Mouse (Mus musculus) heart, adult 9 months (tissue): Measurements from ENCODE around the gene Kdm2a.
A peak's percentile ranks its signal among the peaks of the same experiment; 100 is the strongest.

Experiments used
- DNase-seq, 2 experiments: peaks; one replicate each; pipeline ENCODE4 v3.0.0; 2022; ENCODE audit warnings: low spot score in 2 of 2

Kdm2a gene

DNA sequence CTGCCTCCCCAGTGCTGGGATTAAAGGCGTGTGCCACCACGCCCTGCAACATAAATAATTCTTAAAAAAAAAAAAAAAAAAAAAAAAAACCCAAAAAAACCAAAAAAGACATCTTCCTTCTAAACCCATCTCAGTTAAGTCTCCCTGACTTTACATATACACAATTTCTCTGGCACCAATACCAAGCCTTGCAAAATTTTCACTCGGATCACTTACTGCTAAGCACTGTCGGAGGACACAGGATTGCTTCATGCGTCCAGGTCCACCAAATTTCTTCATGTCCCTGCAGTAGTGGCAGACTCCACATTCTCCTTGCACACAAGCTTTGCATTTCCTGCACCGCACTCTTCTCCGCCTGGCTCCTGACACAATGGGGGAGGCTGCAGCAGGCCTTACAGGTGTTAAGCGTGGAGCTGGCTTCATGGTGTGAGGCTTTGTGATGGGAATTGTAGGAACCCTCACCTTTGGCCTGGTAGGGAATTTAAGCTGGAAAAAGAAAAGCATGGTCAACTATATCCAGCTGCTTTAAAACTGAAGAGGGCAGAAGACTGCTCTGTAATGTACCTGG lies 69.3 kb downstream of the Kdm2a start:
- DNase-seq = no peak

DNA sequence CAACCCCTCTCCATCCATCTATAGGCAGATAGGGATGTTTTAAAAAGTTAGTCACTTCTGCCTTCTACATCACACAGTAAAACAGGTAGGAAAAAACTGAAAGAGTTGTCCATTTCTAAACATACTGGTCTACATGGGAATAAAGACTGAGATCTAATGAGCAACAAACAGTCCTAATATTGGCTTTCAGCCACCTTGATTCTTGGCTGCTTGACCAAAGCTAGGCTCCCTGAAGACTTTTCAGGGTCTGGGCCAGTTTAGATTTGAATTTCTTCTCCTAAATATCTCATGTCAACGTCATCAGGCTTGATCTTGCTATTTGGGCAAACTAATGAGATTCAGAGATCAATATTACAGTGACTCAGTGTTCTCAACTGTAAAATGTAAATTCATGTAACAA lies 71.2 kb downstream of the Kdm2a start:
- peak in 1 of 2 experiments; percentile 28 for DNase-seq

DNA sequence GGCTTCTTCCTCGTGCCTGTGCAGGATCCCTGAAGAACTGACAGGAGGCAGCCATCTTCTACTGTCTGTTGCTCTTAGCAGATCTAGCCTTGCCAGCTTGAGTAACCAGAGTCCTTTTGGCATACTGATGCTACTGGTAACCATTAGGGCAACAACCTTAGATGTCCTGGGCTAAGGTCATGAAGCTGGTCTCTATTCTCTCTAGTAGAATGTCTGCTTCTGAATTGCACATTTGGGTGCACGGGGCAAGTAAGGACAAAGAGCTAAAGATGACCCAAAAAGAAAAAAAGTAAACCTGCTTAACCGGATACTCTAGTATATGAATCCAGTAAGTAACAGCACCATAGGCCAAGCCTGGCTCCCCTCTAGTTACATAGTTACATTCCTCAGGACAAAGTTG lies 72.0 kb downstream of the Kdm2a start:
- DNase-seq = no peak

DNA sequence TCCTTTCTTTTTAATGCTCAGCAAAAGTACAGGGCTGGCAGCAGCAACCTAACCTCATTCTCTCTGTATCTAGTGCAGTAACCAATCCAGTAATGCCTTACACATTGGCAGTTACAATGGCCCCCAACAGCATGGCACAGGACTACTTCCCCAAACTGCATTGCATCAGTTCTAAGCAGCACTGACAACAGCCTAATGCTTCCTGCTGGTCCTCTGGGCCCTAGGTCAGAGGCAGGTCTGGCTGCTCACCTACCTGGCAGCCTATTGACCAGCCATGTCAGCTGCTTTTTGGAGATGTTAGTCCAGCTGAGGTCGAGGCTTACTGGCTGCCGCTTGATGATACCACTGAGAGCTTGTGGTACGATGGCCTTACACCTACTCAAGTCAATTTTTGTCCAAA lies 76.0 kb downstream of the Kdm2a start:
- no peak for DNase-seq

DNA sequence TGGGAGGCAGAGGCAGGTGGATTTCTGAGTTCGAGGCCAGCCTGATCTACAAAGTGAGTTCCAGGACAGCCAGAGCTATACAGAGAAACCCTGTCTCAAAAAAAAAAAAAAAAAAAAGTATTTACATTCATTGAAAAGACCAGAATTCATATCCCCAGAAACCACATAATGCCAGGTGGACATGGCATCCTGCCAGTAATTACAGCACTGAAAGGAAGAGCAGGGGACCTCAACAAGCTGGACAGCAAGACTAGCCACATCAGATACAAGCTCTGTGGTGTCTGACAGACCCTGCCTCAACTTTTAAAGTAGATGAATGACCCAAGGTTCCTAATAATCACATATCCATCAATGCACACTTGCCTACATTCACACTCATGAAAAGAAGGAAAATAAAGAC lies 76.5 kb downstream of the Kdm2a start:
- DNase-seq = no peak

DNA sequence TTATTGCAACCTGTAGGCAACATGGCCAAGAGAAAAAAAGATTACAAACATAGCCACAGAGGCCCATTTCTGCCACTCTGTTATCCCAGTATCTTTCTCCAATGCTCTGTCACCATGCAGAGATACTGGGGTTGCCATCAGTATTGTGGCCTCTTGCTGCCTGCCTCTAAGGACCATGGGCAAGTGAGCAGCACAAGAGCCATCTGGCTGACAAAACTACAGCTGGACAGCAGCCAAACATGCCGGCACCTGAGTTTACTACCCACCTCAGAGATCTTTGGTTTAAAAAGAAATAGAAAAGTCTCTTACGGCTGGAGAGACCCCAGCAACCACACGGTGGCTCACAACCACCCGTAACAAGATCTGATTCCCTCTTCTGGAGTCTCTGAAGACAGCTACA lies 78.8 kb downstream of the Kdm2a start:
- DNase-seq = no peak

DNA sequence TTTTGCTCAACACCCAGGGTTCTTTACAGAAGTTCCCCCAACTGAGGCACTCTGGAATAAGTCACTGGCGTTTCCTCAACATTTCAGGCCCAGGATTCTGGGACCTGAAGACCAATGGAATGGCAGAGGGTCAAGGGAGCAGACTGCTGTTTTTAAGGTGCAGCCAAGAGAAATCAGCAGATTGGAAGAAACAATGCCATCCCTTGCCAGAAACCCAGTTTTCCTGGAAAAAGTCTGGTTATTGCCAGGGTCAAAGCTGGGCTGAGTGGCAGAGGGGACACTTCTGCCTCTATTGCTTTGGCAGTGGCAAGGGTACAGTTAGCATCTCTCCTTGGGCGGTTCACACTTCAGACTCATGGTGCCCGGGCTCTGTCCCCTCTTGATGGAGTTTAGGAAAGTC lies 80.9 kb downstream of the Kdm2a start:
- DNase-seq = no peak

DNA sequence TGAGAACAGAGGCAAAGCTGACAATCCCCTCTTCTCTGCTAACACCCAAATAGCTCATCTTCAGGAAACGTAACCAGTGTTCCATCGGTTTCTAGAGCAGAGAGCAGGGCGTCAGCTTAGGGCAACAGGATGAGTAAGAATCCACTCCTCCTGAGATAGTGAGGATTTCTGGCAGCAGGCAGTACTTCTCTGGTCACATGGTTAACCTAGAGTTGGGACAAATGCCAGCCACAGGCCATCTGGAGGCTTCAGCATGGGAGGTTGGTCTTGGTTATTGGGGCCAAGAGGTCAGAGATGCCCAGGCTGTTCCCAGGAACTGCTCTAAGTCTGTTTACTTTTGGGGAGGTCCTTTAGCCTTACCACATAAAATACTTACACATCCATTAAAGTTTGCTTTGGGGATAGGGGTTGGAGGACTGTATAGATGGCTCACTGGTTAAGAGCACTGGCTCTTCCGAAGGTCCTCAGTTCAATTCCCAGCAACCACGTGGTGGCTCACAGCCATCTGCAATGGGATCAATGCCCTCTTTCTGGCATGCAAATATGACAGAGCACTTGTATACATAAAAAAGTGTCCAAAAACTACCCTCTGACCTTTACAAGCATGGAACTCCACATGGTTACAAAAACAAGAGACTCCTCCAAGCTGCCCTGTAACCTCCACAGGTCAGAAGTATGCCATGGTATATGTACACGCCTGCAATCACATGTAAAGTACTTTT lies 82.7 kb downstream of the Kdm2a start:
- peak; percentile 48 to 57 for DNase-seq

DNA sequence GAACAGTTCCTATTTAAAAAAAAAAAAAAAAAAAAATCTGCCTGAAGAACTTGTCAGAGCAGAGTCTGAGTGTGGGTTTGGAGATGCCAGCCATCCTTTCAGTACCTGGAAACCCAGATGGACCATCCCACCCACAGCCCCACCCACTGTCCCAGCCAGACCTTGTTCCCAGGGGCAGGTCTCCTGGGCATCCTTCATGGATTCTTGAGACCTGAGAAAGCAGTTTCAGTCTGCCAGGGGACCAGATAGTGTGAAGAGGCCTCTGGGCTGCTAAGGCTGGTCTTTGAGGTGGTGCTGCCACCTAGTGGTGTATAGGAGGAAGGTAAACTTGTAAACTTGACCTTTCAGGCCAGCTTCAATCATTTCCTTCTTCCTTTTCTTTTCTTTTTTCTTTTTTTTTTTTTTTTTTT lies 88.3 kb downstream of the Kdm2a start:
- DNase-seq = peak; percentile 62 to 75

DNA sequence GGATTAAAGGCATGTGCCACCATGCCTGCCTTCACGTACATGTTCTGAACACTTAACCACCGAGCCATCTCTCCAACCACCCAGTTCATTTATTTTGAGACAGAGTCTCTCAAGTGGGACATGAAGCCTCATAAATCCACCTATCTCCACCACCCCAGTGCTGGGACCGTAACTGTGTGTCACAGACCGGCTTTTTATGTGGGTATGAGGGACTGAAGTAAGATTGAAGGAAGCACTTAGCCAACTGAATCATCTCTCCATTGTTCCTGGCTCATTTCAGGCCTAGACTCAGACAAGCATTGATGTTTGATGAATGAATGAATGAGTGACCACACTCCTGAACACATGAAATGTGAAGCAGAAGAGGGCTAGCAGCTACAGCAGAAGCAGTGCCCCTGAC lies 88.8 kb downstream of the Kdm2a start:
- DNase-seq = no peak

DNA sequence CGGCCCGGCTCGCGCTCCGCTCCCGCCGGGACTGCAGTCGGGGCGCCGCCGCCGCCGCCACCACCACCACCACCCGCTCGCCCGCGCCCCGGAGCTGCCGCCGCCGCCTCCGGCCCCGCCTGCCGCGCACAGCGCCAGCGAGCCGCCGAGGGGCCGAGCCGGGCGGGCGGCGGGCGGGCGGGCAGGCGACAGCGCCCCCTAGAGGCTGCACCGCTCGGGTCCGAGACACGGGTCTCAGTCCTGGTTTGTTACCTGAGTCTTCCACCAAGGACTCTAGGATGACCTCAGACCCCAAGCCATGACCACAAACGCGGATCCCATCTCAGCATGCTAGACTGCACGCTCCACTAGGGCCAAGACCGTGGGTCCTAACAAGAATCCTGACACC lies 91.9 kb downstream of the Kdm2a start, which contains the start of gene Grk2:
TSS of gene Grk2 (minus strand) at position 33 of the 388 bp plus-strand sequence.
- DNase-seq = peak; percentile 69 to 76

DNA sequence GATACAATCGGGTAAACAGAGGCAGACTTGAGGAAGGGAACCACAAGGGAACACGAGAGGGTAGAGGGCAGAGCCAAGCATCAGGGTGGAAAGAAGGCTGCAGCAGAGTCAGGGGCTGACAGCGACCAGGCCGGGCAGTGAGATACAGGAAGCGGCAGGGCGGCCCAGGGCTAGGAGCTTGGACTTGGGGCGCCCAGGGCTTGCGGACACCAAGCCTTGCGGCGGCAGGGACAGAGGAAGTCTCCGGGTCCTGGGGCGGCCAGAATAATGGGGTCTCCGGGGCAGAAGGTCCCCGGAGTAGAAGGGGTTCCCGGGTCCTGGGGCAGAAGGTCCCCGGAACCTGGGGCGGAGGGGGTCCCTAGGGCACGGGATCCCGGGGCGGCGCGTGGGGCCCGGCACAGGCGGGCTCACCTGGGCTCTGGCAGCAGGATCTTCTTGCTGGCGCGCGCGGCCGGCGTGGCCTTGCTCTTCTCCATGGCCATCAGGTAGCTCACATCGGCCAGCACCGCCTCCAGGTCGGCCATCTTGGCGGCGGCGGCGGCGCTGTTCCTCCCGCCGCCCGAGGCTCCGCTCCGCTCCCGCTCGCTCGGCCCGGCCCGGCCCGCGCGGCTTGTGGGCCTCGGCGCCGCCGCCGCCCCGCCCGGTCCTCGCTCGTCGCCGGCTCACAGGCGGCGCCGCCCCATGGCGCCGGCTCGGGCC lies 92.4 kb downstream of the Kdm2a start:
- peak; percentile 37 to 58 for DNase-seq

DNA sequence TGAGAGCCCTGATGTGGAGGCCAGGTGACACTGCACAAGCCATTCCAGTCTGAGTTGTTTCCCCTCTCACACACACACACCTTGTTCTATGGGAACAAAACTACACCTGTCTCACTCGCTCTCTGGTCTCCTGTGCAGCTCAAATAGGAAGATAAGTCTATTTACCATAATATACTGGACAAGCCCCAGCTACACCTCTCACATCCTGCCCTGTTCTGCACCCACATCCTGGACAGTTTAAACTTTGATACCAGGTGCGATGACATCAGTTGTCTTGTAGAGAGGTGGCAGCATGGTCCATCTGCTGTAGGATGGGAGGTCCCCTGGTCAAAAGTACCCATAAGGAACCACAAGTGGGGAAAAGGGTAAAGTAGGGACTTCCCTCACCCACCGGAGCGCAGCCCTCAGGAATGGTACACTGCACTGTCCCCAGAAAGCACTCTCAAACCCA lies 93.2 kb downstream of the Kdm2a start:
- DNase-seq = no peak

DNA sequence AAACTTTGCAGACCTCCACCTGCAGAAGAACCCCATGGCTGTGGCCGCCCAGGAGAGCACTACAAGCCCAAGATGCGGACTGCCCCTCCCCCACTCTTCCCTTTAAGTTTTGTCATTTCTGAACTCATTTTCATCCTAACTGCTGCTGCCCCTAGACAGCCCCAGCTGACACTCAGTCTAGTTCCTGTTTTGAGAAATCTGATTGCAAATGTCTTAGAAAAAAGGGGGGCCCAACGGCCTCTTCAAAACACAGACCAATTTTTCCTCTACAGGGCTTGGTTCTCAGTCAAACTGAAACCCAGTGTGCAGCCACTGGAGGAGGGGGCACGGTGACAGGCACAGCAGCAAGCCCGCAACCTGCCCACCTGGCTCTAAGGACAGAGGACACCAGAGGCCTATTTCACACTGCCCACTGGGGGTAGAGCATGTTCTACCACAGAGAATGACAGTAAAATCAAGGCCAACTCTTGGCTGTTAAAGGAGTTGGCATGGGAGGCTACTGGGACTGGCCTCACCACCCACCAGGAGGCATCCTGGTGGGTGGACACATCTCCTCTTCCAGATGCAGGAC lies 93.7 kb downstream of the Kdm2a start:
- no peak for DNase-seq

DNA sequence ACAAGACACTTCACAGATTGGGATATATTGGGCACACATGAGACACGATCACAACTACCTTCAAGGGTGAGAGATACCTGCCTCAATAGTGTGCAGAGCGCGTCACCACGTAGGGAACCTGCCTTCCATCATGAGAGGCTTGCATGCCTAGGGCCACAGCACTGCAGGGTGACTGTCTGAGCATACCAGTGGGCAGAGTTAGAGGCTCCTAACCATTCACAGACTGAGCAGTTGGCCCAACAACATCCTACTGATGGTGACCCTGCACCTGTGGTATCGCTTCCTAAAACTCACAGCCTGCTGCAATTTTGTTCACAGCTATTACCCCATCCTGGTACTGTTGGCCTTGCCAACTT lies 94.5 kb downstream of the Kdm2a start:
- DNase-seq = no peak

DNA sequence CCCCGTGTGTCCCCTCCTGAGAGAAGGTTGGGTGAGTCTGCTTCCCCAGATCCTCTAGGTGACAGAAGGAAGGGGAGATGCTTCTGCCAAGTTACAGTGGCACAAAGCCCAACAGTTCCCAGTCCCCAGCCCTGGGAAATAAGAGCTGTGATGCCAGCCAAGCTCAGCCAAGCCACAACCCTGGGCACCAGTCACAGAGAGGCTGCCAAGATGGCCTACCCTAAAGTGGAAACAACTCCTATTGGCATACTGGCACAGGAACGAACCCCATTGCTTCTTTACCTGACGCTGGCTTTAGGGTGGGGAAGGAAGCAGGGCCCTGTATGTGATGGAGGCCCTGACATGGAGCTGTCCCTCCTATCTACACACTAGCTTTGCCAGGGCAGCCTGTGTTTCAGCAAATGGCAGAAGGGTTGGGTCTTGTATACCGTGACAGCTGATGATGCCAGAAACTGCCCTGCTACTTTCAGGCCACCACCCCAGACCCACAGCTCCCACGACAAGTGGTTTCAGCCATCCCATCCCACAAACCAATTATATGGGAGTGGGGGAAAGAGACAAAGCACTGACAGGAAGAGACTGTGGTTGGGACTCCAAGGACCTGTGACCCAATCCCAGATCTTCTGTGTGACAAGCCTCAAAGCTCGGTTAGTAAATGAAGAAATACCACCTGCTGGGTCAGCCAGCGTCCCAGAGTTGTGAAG lies 95.0 kb downstream of the Kdm2a start:
- peak; percentile 67 to 69 for DNase-seq

DNA sequence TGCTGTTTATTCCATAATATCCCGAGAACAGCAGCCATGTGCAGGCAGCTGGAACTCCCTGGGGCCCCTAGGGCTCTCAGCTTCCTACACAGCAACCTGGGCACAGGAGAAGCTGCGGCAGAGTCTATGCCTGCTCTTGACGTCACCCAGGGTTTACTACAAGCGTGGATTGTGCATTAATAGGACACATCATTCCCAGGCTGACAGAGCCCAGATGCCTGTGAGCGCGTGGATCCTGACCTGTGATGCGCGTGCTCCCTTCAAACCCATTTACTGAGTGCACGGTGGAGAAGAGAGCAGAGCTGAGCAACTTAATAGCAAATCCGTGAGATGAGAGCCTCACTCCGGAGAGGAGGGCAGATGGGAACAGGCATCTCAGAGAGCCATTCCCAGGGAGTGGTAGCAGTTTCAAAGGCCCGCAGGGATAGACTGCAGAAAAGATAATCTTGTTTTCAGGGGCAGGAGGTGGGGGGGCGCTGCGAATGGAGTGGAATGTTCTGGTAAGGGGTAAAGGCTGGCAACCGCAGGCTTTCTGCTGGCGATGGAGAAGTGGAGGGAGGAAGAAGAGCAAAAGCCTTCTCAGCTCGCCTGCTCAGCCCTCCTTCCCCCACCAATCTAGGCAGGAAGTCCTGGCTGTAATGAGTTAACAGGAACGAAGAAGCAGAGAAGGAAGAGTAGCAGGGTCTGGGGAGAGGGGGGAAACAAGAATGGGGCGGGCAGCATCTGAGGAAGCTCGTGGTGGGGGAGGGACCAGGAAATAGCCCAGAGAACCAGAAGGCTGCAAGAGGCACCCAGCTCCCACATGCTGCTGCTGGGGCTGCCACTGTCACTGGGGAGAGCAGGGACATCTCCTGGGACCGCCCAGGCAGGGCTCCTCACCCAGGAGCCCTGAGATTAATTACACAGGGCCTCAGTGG lies 96.1 kb downstream of the Kdm2a start:
- peak; percentile 56 to 77 for DNase-seq

DNA sequence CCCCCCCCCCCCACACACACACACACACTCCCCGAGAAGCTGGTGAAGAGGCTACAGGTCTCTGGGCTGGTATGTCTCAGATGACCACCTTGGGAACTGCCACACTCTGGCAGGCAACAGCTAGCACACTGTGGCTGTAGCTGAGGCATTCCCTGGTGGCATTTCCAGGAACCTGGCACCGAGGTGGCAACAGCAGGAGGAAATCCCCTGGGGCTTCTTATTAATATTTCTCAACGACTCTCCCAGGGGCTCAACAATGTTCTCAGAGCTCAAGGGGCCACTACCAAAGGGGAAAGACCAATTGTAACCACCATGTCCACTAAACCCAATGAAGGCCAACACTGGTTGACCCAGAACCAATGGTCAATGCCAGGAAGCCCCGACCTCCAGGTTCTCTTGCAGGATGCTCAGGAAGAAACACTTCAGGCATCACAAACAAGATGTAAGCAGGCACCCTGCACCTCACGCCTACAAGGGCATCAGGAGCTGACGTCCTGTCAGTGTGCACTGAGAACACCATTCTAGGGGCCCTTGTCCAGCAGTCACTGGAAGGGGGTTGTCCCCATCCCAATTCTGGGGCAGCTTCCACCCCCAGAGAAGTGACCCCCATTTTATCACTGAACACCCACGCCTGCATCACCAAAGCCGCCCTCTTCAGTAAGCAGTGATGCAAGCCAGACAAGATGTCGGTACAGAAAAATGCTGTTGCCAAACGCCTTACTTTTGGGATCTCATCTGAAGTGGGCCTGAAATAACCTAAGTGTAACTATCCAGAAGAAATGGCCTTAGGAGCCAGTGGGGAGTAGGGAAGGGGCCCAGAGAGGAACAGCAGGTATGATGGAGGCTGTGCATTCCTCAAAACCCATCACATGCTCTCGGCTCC lies 97.0 kb downstream of the Kdm2a start:
- DNase-seq = no peak

DNA sequence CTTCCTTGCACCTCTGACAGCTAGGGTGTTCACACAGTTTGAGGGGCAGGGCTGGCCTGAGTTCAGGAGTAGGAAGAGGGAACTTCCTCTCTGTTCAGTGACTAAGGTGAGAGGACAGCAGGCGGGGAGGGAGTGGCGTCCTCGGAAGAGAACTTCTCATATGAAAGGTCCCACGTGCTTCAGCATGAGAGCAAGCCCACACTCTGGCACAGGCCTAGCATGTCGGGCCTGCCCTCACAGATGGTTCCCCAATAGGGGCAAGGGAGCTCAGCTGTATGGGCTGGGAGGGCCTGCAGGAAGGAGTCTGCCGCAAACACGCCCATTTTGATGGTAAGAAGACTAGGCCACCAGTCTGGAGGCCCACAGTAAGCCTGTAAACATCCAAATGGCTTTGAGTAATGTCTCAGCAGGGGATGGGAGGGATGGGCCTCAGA lies 97.8 kb downstream of the Kdm2a start:
- DNase-seq = peak; percentile 43 to 70
